Mouse (Mus musculus): ENCODE results near the gene Tenm4. TPM values are rescaled to one million over a fixed set of nuclear protein-coding genes. Genes with fewer than 3 reads are reported as not detected.

The Tenm4 gene
- polyA plus RNA-seq, 1 experiment from 2014 or later, result 41.4 TPM

- Histone ChIP-seq H3K4me2 (ENCODE audit: low read length) (no peak overlapping the region), H3K9ac (ENCODE audit: low read depth, low read length) (no peak overlapping the region), H3K4me1 (ENCODE audit: control insufficient read depth, insufficient read depth, low read length) (peaks cover 8% of the 10 kb centered on the region; the same call in 1 of the 2 replicates), H3K4me3 (ENCODE audit: low read depth, low read length) (no peak overlapping the region), H3K27ac (ENCODE audit: low read length) (no peak overlapping the region), H3K36me3 (ENCODE audit: control insufficient read depth, insufficient read depth, low read length) (no peaks in the 10 kb centered on the region), H3K27me3 (ENCODE audit: control insufficient read depth, insufficient read depth, low read depth, low read length) (no peaks in the 10 kb centered on the region), H3K9me3 (replicated peaks; ENCODE audit: control insufficient read depth, low read length, poor library complexity, severe bottlenecking) (no peaks in the 10 kb centered on the region)
- no peak for ATAC-seq
- WGBS, result 51% methylated on average over 6 of the region's 6 CpGs
Measured at GRCm38 (mm10) chr7:96408161-96408889, 237.3 kb downstream of the Tenm4 start.

DNA sequence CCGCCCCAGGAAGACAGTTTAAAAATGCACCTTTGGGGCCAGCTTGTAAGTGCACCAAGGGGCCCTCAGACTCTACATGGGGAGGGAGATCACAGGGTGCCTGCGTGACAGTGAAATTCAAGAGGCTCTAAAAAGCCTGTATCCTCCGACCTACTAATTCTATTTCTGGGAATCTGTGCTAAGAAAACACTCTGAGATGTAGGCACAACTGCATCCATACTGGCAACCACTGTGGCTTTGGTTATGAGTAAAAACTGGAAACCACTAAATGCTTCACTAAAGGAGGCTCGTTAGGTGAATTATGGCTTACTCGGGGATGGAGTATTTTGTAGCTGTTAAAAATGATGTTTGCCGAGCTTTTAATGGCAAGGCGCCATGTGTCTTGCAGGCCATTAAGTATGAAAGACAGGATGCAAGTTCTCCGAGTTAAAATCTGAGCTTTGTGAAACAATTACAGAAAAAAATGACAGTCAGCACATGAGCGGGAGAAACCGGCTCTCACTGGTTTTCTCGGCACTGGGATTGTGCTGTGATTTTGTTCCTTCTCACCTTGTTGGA, 238.4 kb downstream of the Tenm4 start:
- H3K9me3 ChIP-seq (replicated peaks; ENCODE audit: control insufficient read depth, low read length, poor library complexity, severe bottlenecking), result no peaks in the 10 kb centered on the region
- 64% methylated on average over 11 of the region's 11 CpGs for WGBS
- H3K9ac ChIP-seq (ENCODE audit: low read depth, low read length), result no peak overlapping the region
- no peak overlapping the region for H3K27ac ChIP-seq (ENCODE audit: low read length)
- H3K4me1 ChIP-seq (ENCODE audit: control insufficient read depth, insufficient read depth, low read length), result peaks cover 16% of the 10 kb centered on the region
- no peak for ATAC-seq
- H3K36me3 ChIP-seq (ENCODE audit: control insufficient read depth, insufficient read depth, low read length), result no peaks in the 10 kb centered on the region
- H3K27me3 ChIP-seq (ENCODE audit: control insufficient read depth, insufficient read depth, low read depth, low read length), result no peaks in the 10 kb centered on the region
- H3K4me2 ChIP-seq (ENCODE audit: low read length), result no peak overlapping the region
- H3K4me3 ChIP-seq (ENCODE audit: low read depth, low read length), result no peak overlapping the region

DNA sequence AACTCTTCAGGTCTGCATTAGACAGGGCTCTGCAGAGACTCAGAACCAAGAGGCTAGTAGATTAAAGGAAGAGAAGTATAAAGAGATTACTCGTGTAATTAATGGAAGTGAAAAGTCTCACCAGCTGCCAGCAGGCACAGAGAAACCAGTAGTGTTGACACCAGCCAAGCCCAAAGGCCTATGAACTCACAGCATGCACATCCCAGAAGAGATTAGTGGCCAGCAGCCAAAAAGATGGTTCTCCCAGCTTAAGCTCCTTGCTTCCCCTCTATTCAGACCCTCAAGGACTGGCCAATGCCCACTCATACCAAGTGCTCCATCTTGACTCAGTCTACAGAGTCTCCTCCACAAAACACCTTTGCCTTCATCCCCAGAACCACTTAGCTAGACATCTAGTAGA, 242.8 kb downstream of the Tenm4 start:
- Histone ChIP-seq H3K4me1 (ENCODE audit: control insufficient read depth, insufficient read depth, low read length) (peaks cover 17% of the 10 kb centered on the region), H3K4me3 (ENCODE audit: low read depth, low read length) (no peak overlapping the region), H3K9me3 (replicated peaks; ENCODE audit: control insufficient read depth, low read length, poor library complexity, severe bottlenecking) (no peaks in the 10 kb centered on the region), H3K9ac (ENCODE audit: low read depth, low read length) (no peak overlapping the region), H3K36me3 (ENCODE audit: control insufficient read depth, insufficient read depth, low read length) (no peaks in the 10 kb centered on the region), H3K27me3 (ENCODE audit: control insufficient read depth, insufficient read depth, low read depth, low read length) (no peaks in the 10 kb centered on the region), H3K4me2 (ENCODE audit: low read length) (no peak overlapping the region), H3K27ac (ENCODE audit: low read length) (no peak overlapping the region)
- 35% methylated on average over 1 of the region's 1 CpGs for WGBS
- ATAC-seq, result no peak

DNA sequence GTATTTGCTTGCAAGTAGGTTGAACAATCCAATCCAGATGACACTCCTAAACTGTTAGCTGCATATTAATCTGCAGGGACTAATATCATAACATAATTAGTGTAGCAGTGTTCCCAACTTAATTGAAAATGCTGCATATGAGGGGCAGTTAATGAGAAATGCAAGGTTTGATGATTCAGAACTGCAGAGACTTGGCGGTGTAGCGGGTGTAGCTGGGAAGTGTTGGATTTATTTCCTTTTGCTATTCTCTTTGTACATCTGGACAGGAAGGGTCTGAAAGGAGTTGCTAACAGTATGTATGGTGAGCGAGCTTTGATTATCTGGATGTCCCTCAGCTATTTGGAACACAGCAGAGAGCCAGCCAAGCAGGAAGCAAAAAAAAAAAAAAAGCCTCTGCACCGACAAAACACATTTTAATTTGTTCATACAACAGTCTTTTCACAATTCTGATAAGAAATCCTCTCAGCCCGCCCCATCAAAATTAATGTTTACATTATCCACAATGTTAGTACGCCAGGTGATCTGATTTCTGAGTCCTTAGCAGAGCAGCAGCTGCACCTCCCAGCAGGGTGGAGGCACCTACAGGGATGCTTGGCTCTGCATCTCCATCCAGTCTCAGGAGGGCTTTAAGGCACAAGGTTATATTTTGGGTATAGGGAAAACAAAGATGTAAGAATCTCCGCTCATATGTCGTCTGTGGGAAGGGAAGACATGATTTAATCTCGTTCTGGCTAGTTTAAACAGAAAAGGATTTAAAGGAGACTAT, 243.4 kb downstream of the Tenm4 start:
- Histone ChIP-seq H3K36me3 (ENCODE audit: control insufficient read depth, insufficient read depth, low read length) (no peaks in the 10 kb centered on the region), H3K4me1 (ENCODE audit: control insufficient read depth, insufficient read depth, low read length) (peaks cover 12% of the 10 kb centered on the region), H3K9ac (ENCODE audit: low read depth, low read length) (no peak overlapping the region), H3K4me2 (ENCODE audit: low read length) (no peak overlapping the region), H3K27ac (ENCODE audit: low read length) (no peak overlapping the region; the same call in 1 of the 2 replicates), H3K9me3 (replicated peaks; ENCODE audit: control insufficient read depth, low read length, poor library complexity, severe bottlenecking) (no peaks in the 10 kb centered on the region), H3K27me3 (ENCODE audit: control insufficient read depth, insufficient read depth, low read depth, low read length) (no peaks in the 10 kb centered on the region), H3K4me3 (ENCODE audit: low read depth, low read length) (no peak overlapping the region)
- ATAC-seq, result no peak
- 45% methylated on average over 9 of the region's 9 CpGs for WGBS

DNA sequence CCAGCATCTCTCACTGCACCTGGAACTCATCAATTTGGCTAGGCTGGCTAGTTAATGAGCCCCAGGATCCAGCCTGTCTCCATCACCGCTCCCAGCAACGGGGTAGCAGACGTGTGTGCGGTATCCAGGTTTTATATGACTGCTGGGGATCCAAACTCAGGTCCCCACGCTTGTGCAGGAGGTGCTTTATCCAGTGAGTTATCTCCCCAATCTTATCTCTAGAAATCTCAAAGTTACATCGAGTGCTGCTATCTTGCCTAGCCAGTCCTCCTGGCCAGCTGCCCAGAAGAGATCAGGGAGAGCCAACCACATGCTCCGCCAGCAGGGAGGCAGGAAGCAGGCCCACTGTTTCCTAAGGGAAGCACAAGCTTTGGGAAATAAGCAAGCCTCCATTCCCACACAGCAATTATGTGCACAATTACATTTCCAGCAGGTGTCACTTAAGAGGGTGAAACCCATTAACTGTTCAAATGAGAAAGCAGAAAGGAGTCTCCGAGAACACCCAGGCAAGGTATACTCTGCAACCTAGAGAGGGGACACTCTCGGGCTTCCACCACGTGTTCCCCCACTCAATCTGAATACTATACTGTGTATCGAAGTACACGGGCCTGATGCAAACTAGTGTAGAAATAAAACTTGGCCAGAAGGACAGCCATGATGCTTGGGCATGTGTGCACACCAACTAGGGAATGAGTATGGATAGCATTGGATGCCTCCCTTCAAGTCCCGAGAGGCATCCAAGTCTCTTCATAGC, 246.4 kb downstream of the Tenm4 start:
- no peaks in the 10 kb centered on the region for H3K27me3 ChIP-seq (ENCODE audit: control insufficient read depth, insufficient read depth, low read depth, low read length)
- H3K27ac ChIP-seq (ENCODE audit: low read length), result no peak overlapping the region
- no peaks in the 10 kb centered on the region for H3K36me3 ChIP-seq (ENCODE audit: control insufficient read depth, insufficient read depth, low read length)
- ATAC-seq, result peak; percentile 32; the same call in 1 of the 2 replicates
- H3K9me3 ChIP-seq (replicated peaks; ENCODE audit: control insufficient read depth, low read length, poor library complexity, severe bottlenecking), result no peaks in the 10 kb centered on the region
- no peak overlapping the region for H3K9ac ChIP-seq (ENCODE audit: low read depth, low read length)
- H3K4me3 ChIP-seq (ENCODE audit: low read depth, low read length), result no peak overlapping the region
- WGBS, result 75% methylated on average over 13 of the region's 13 CpGs
- H3K4me2 ChIP-seq (ENCODE audit: low read length), result no peak overlapping the region
- H3K4me1 ChIP-seq (ENCODE audit: control insufficient read depth, insufficient read depth, low read length), result peaks cover 12% of the 10 kb centered on the region

DNA sequence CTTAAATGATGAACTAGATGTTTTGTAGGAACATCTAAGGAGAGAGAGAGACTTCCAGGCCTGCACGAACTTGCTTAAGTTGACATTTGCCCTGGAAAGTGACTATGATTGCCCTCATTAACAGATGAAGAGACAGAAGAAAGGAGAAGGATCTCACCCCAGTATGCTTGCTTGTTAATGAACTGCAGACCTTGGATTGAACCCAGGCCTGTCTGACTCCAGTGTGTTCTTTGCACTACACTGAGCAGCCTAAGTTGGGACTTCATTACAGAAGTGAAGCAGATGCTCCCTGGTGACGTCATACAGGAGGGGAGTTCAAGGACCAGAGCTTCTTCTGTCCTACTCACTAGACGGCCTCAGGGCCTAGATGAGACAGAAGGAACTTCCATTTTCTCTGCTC, 247.1 kb downstream of the Tenm4 start:
- H3K4me1 ChIP-seq (ENCODE audit: control insufficient read depth, insufficient read depth, low read length), result peaks cover 12% of the 10 kb centered on the region
- H3K4me2 ChIP-seq (ENCODE audit: low read length), result no peak overlapping the region
- no peak for ATAC-seq
- no peak overlapping the region for H3K9ac ChIP-seq (ENCODE audit: low read depth, low read length)
- H3K9me3 ChIP-seq (replicated peaks; ENCODE audit: control insufficient read depth, low read length, poor library complexity, severe bottlenecking), result no peaks in the 10 kb centered on the region
- no peak overlapping the region for H3K27ac ChIP-seq (ENCODE audit: low read length)
- H3K36me3 ChIP-seq (ENCODE audit: control insufficient read depth, insufficient read depth, low read length), result no peaks in the 10 kb centered on the region
- no peak overlapping the region for H3K4me3 ChIP-seq (ENCODE audit: low read depth, low read length)
- no peaks in the 10 kb centered on the region for H3K27me3 ChIP-seq (ENCODE audit: control insufficient read depth, insufficient read depth, low read depth, low read length)
- WGBS, result 88% methylated on average over 3 of the region's 3 CpGs

- H3K9ac ChIP-seq (ENCODE audit: low read depth, low read length), result no peak overlapping the region
- no peak overlapping the region for H3K27ac ChIP-seq (ENCODE audit: low read length)
- H3K4me2 ChIP-seq (ENCODE audit: low read length), result no peak overlapping the region
- no peaks in the 10 kb centered on the region for H3K27me3 ChIP-seq (ENCODE audit: control insufficient read depth, insufficient read depth, low read depth, low read length)
- 80% methylated on average over 3 of the region's 3 CpGs for WGBS
- ATAC-seq, result no peak
- H3K4me1 ChIP-seq (ENCODE audit: control insufficient read depth, insufficient read depth, low read length), result no peaks in the 10 kb centered on the region
- H3K9me3 ChIP-seq (replicated peaks; ENCODE audit: control insufficient read depth, low read length, poor library complexity, severe bottlenecking), result no peaks in the 10 kb centered on the region
- no peak overlapping the region for H3K4me3 ChIP-seq (ENCODE audit: low read depth, low read length)
- no peaks in the 10 kb centered on the region for H3K36me3 ChIP-seq (ENCODE audit: control insufficient read depth, insufficient read depth, low read length)
Measured at GRCm38 (mm10) chr7:96420045-96420444, 249.0 kb downstream of the Tenm4 start.

DNA sequence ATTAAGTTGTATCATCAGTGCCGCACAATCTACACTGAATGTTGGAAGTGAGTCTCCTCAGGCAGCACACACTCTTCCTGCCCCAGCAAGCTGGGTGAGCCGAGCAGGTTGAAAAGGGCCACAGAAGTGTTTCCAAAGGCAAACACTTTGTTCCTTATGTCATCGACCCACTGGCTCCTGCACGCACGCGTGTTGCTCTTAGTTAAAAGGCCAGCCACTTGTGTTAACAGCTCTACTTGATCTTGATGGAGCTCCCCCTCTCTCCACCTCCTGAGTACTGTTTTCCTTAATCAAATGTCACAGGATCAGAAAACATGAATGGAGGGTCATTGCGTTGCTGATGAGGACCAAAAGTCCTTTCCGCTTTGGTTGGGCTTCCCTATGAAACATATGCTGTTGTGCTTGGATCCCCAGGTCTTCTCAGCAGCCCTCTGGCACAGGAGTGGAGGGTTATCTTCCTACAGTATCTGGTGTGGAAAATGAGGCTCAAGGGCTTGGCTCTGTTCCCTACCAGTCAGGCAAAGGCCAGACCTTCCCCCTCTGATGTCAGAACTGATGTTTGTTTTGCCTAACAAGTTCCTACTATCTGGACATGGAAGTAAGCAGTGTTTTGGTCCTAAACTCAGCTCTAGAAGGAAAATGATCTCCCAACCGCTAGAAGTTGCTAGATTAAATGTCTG, 250.0 kb downstream of the Tenm4 start:
- no peaks in the 10 kb centered on the region for H3K36me3 ChIP-seq (ENCODE audit: control insufficient read depth, insufficient read depth, low read length)
- H3K9ac ChIP-seq (ENCODE audit: low read depth, low read length), result no peak overlapping the region
- no peaks in the 10 kb centered on the region for H3K27me3 ChIP-seq (ENCODE audit: control insufficient read depth, insufficient read depth, low read depth, low read length)
- no peak overlapping the region for H3K4me2 ChIP-seq (ENCODE audit: low read length)
- no peaks in the 10 kb centered on the region for H3K4me1 ChIP-seq (ENCODE audit: control insufficient read depth, insufficient read depth, low read length)
- no peaks in the 10 kb centered on the region for H3K9me3 ChIP-seq (replicated peaks; ENCODE audit: control insufficient read depth, low read length, poor library complexity, severe bottlenecking)
- WGBS, result 82% methylated on average over 9 of the region's 9 CpGs
- H3K4me3 ChIP-seq (ENCODE audit: low read depth, low read length), result no peak overlapping the region
- ATAC-seq, result no peak
- no peak overlapping the region for H3K27ac ChIP-seq (ENCODE audit: low read length)
